Mouse (Mus musculus) 3134 (cell line): ENCODE data around the gene Ngef.
A peak's percentile ranks its signal among the peaks of the same experiment; 100 is the strongest.

Source experiments
- DNase-seq: peaks from one replicate; pipeline ENCODE4 v3.0.0-alpha.2; 2011; ENCODE audit warnings: low spot score; ENCODE audit not compliant: insufficient read length; ENCODE audit errors: extremely low read depth

Gene Ngef

GRCm38 (mm10) chr1:87573800-87574215 is at the start of gene Ngef:
Gene Ngef (minus strand): TSS chr1:87573870.
- DNase-seq: no peak

GRCm38 (mm10) chr1:87621858-87622279 is 48.2 kb upstream of the Ngef start:
- no peak for DNase-seq

- DNase-seq: peak; percentile 65
Observed at GRCm38 (mm10) chr1:87621146-87621857, 47.6 kb upstream of the Ngef start.

- no peak for DNase-seq
Observed at GRCm38 (mm10) chr1:87620693-87621092, 47.0 kb upstream of the Ngef start.

GRCm38 (mm10) chr1:87620211-87620668 is 46.6 kb upstream of the Ngef start, which contains the start of gene Inpp5d:
Gene Inpp5d (plus strand): TSS chr1:87620312.
- no peak for DNase-seq

GRCm38 (mm10) chr1:87614576-87615295 is 41.1 kb upstream of the Ngef start:
- DNase-seq: no peak

GRCm38 (mm10) chr1:87608416-87609046 is 34.9 kb upstream of the Ngef start:
- DNase-seq: peak; percentile 92

- peak; percentile 96 for DNase-seq
Observed at GRCm38 (mm10) chr1:87607385-87608091, 33.9 kb upstream of the Ngef start.

- no peak for DNase-seq
Observed at GRCm38 (mm10) chr1:87605296-87605695, 31.6 kb upstream of the Ngef start.

- DNase-seq: no peak
Observed at GRCm38 (mm10) chr1:87603389-87603788, 29.7 kb upstream of the Ngef start.

- DNase-seq: no peak
Observed at GRCm38 (mm10) chr1:87601801-87602200, 28.1 kb upstream of the Ngef start.

GRCm38 (mm10) chr1:87600533-87600932 is 26.9 kb upstream of the Ngef start:
- no peak for DNase-seq

- DNase-seq: no peak
Observed at GRCm38 (mm10) chr1:87594671-87595070, 21.0 kb upstream of the Ngef start.

GRCm38 (mm10) chr1:87594261-87594660 is 20.6 kb upstream of the Ngef start:
- DNase-seq: no peak

- DNase-seq: peak; percentile 26
Observed at GRCm38 (mm10) chr1:87589980-87590379, 16.3 kb upstream of the Ngef start.

- DNase-seq: no peak
Observed at GRCm38 (mm10) chr1:87589162-87589561, 15.5 kb upstream of the Ngef start.

- no peak for DNase-seq
Observed at GRCm38 (mm10) chr1:87580824-87581223, 7.2 kb upstream of the Ngef start.

GRCm38 (mm10) chr1:87578965-87579364 is 5.3 kb upstream of the Ngef start:
- no peak for DNase-seq

- DNase-seq: no peak
Observed at GRCm38 (mm10) chr1:87574785-87575184, 1.1 kb upstream of the Ngef start.

GRCm38 (mm10) chr1:87574353-87574752 is 683 bp upstream of the Ngef start:
- DNase-seq: no peak

- no peak for DNase-seq
Observed at GRCm38 (mm10) chr1:87573261-87573660, 409 bp downstream of the Ngef start.
